Mouse (Mus musculus) thymus, postnatal 4 days (tissue): ENCODE data around the gene Smyd2.

ENCODE experiments used
- DNase-seq: peaks from one replicate; pipeline ENCODE4 v3.0.0; 2021

Smyd2 gene

DNA sequence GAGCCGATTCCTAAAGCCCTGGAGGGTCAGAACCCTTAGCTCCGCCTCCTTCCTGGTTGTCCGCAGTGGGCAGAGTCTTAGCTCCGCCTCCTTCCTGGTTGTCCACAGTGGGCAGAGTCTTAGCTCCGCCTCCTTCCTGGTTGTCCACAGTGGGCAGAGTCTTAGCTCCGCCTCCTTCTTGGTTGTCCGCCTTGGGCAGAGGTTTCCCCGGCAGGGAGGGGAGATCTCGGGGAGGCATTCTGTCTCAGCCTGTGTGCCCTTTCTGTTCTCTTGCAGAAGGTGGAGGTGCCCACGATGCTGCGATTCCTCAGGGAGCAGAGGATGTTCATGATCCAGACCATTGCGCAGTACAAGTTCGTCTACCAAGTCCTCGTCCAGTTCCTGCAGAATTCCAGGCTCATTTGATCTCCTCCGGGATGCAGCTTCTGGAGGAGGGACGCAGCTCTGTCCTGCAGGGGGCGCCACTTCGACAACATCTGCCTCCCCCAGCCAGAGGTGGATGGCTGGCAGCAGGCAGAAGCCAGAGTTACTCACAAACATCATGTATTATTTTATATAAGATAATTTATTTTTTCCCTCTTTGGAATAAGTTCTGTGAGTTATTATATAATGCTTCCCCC lies 52.4 kb downstream of the Smyd2 start:
- peak; percentile 75 for DNase-seq

GRCm38 (mm10) chr1:189868036-189868435 lies 54.1 kb downstream of the Smyd2 start:
- DNase-seq = peak; percentile 63

DNA sequence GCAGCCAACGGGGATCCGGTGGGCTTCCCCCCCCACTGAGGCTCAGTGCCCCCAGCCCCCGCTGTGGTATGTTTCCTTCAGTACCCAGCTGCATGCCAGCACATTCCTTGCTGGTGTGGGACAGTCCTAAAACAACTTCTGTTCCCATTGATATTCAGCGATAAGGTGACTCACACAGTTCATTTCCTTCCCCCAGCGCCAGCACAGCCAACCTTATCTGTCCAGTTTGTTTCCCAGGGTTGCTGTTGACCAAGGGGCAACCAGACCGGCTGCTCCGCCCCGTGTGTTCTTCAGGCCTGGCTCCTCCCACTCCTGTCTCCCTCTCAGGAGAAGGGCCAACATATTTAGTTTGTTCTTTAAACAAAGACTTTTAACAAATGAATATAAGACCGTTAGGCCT lies 54.7 kb downstream of the Smyd2 start:
- DNase-seq = no peak

DNA sequence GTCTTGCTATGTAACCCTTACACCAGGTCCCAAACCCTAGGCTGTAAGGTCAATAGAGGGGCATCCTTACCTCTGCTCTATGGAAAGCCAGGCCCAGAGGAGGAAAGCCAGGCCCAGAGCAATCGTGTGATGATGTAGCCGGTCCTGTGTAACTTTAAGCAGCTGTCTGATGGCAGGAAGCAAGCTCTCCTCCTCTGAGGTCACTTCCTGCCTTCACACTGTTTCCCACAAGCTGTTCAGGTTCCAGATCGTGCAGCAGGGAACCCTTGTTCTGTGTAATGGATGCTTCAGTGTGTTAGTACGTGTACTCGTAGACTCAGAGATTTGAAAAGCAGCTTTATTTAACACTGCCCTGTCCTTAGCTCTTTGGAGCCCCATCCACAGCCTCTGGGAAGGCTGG lies 55.1 kb downstream of the Smyd2 start:
- DNase-seq = peak; percentile 54

- no peak for DNase-seq
Observed at GRCm38 (mm10) chr1:189866621-189867020, 55.5 kb downstream of the Smyd2 start.

DNA sequence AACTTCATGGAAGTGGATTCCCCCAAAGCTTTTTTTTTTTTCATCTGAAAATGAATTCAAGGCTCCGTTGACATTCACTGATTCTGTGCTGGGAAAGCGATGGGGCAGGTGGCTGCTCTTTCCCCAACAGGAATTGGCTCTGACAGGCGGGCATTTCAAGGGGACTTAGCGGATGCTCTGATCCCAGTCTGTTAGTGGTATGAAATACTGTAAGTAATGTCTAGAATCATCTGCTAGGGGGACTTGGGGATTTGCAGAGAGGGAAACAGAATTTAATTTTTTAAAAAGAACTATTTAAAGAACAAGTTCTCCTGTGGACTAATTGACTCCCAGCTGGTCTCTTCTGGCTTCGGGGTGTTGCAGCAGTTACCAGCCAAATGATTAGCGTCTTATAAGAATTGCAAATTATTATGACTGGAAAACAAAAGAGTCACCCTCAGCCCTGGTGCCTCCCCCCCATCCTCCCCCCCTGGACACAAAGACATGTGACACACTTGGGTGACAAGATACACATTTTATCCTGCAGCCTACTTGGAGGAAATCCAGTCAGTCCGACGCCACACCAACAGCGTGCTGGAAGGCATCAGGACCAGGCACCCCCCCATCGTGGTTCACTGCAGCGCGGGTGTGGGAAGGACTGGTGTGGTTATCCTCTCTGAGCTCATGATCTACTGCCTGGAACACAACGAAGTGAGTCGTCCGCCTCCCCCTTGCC lies 57.2 kb downstream of the Smyd2 start:
- DNase-seq = no peak

- peak; percentile 69 for DNase-seq
Observed at GRCm38 (mm10) chr1:189864301-189864700, 57.9 kb downstream of the Smyd2 start.

DNA sequence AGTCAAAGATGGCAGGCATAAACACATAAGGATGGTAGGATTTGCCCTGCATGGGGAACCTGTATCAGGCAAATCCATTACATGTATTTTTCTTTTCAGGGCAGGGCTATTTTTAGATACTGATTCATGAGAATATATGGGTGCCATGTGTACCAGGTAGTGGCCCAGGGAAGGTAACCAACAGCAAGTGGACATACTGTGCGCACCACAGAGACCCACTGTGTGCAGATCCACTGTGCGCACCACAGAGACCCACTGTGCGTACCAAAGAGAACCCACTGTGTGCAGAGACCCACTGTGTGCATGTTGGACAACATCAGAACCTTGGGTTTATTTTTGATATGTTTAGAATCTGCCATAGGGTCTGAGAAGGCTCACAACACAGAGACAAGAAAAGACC lies 58.4 kb downstream of the Smyd2 start:
- DNase-seq = no peak

DNA sequence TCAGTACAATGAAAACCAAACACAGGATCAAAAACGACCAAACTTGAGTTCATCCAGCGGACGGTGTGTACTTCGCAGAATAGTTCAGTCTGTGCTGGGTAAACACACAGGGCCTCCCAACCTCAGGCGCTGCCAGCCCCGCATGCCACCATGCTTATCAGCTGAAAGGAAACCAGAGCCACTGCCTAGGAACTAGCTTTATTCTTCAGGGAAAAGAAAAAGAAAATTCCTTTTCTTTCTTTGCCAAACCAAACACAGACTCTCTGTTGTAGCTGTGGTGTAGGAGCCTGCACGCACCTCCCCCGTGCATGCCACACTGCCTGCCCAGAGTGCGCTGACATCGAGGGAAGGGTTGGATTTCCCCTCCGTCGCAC lies 61.2 kb downstream of the Smyd2 start:
- no peak for DNase-seq

DNA sequence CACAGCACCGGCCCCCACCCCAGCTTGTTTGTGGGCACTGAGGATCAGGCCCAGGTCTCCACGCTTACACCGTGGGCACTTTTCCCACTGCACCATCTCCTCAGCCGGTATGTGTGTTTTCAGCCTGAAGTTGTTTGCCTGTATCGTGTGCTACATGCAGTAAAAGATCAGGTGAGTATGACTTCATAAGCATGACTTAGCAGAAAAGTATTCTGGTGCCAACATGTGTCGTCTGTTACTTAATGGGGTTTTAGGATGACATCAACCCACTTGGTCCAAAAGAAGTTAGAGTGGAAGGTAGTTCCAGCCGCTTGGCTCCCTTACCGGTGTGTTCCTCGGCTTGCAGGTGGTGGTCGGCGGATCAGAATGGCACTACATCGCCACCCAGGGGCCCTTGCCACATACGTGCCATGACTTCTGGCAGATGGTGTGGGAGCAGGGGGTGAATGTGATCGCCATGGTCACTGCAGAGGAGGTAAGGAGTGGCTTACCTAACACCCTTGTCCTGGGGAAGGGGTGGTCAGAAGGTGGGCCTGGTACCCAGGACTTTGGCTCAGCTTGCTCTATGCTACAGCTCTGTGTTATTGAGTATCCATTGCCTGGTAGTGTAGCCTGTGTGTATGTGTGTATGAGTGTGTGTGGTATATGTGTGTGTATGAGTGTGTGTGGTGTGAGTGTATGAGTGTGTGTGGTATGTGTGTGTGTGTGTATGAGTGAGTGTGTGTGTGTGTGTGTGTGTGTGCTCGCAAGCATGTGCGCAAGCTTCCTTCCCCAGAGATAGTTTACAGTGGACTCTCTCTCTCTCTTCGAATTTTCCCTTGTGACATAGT lies 61.8 kb downstream of the Smyd2 start:
- DNase-seq = peak; percentile 69

DNA sequence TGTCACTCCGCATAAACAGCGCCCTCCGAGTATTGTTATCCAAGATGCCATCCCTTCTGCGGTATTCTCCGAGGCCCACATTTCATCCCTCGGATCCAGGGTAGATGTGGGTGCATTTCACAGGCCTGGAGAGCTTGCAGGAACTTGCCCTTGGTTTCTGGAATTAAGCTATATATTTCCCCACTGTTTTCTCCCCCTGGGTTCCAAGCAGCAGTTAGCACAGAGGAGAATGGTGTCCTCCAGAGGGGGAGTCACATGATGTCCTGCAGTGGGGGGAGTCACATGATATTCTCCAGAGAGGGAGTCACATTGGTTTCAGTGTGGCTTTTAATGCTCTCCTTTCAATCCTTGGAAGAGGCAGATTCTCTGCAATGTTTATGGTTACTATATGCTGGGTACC lies 63.8 kb downstream of the Smyd2 start:
- no peak for DNase-seq

DNA sequence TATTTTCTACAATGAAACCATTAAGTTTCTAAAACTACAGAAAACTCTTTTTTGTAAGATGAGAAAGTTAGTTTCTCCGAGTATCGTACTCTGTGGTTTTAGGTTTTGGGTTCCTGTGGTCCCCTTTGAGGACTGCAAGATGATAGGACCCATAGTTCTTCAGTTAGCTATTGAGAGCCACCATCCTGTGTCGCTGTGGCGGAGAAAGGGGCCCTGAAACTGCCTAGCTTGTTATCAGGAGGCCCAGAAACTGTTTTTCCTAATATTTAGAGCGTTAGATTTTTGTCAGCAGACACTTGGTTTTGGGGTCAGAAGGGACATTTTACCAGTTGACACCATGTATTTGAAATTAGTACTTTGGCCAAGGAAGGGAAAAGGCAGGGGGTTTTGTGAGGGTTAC lies 66.4 kb downstream of the Smyd2 start:
- DNase-seq = no peak

GRCm38 (mm10) chr1:189854646-189855045 lies 67.5 kb downstream of the Smyd2 start:
- no peak for DNase-seq

DNA sequence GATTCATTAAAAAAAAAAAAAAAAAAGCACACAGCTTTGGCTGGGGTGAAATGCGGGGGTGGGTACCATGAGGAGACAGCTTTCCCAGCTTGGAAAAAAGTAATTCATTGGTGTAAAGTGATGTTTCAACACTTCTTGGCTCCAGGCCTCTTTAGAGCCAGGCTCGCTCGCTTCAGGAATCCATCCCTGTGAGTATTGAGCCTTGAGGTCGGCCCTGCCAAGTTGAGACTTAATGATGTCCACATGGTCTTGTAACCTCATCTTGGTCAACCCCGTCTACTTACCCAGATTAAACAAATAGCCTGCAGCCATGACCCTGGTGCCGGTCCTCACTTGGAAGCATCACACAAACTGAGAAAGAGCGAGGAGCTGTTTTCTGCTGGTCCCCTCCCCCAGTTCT lies 69.7 kb downstream of the Smyd2 start:
- no peak for DNase-seq

GRCm38 (mm10) chr1:189852051-189852450 lies 70.1 kb downstream of the Smyd2 start:
- no peak for DNase-seq

DNA sequence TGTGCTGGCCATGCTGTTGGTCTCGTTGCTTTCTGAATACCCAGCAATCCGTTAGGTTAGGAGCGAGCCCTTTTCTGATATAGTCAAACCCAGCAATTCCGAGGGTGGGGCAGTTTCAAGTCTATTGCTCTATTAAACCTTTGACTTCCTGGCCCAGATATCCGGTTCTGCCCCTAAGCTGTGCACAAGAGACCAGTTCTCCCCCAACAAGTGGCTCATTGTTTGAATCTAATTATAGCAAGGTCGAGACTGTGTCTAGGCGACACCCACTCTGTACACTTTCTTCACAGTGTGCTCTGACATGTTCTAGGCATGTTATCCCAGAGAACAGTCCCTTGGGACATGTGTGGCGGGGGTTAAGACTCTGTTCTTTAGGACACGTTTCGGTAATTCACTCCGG lies 72.6 kb downstream of the Smyd2 start:
- DNase-seq = no peak

GRCm38 (mm10) chr1:189846319-189846718 lies 75.8 kb downstream of the Smyd2 start:
- no peak for DNase-seq

DNA sequence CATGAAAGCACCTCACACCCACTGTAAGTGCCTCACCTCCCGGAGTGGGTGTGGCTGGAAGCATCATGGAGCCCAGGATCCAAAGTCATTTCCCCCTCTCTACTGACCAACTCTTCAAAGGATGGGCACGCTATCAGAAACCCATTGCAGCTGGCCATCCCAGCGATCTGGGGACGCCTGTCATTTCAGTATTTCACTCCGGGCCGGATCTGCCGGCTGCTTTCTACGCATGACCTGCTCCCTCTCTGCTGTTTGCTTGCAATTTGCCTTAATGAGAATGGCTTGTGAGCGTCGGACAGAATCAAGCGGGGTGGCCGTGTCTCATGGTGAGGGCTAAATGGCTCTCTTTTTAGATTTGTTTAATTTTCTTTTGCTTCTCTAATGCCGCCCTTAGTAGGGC lies 88.0 kb downstream of the Smyd2 start:
- no peak for DNase-seq

DNA sequence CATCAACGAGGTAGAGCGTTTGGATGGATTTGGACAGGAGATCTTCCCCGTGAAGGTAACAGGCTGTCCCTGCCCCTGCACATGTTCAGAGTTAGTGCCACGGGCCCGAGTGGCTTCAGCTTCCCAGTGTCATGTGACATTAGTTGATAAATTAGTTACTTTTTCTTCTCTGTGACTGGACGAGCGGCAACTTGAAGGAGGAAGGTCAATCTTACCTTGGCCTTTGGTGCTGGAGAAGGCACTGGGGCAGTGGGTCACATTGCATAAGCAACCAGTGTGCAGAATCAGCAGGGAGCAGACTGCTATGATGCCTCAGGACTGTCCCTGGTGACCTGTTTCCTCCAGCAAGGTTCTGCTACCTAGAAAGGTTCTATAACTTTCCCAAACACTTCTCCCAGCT lies 88.8 kb downstream of the Smyd2 start:
- no peak for DNase-seq

GRCm38 (mm10) chr1:189830797-189831232 lies 91.3 kb downstream of the Smyd2 start:
- DNase-seq = peak; percentile 97
